Mouse (Mus musculus): ENCODE measurements around the gene Lrrc8a. TPM values are rescaled to one million over a fixed set of nuclear protein-coding genes. Genes with fewer than 3 reads are reported as not detected.

Gene Lrrc8a
- polyA plus RNA-seq, 1 experiment from 2014 or later, result 10.5 TPM

- Histone ChIP-seq H3K9me3 (replicated peaks) (no peaks in the 10 kb centered on the region), H3K4me1 (replicated peaks) (peaks cover 73% of the 10 kb centered on the region), H3K9ac (peak overlapping the region; percentile 90; the same call in 1 of the 2 replicates), H3K27me3 (no peaks in the 10 kb centered on the region), H3K4me3 (replicated peaks) (peak overlapping the region; percentile 91), H3K4me2 (peak overlapping the region; percentile 77), H3K36me3 (replicated peaks) (peaks cover 46% of the 10 kb centered on the region), H3K27ac (replicated peaks) (peak overlapping the region; percentile 92)
- 27% methylated on average over 4 of the region's 4 CpGs for WGBS (ENCODE audit: insufficient replicate concordance)
- ATAC-seq (ENCODE audit: insufficient read depth), result peak; percentile 35
Observed at GRCm38 (mm10) chr2:30239777-30240176, 2.3 kb downstream of the Lrrc8a start.

GRCm38 (mm10) chr2:30240267-30240666 lies 2.8 kb downstream of the Lrrc8a start, which contains the start of gene Gm28035:
Gene Gm28035, plus strand, starts transcription at chr2:30240567.
- Histone ChIP-seq H3K27me3 (no peaks in the 10 kb centered on the region), H3K4me3 (replicated peaks) (peak within 1 kb of the TSS; percentile 91), H3K9me3 (replicated peaks) (no peaks in the 10 kb centered on the region), H3K9ac (peak within 1 kb of the TSS; percentile 90), H3K36me3 (replicated peaks) (peaks cover 49% of the 10 kb centered on the region), H3K4me2 (peak within 1 kb of the TSS; percentile 77), H3K4me1 (replicated peaks) (peaks cover 78% of the 10 kb centered on the region), H3K27ac (replicated peaks) (peak within 1 kb of the TSS; percentile 92)
- no peak for ATAC-seq (ENCODE audit: insufficient read depth)
- WGBS (ENCODE audit: insufficient replicate concordance), result 64% methylated on average over 2 of the region's 2 CpGs

GRCm38 (mm10) chr2:30242509-30242908 lies 5.0 kb downstream of the Lrrc8a start:
- peaks cover 81% of the 10 kb centered on the region for H3K4me1 ChIP-seq (replicated peaks)

GRCm38 (mm10) chr2:30243391-30243790 lies 5.9 kb downstream of the Lrrc8a start:
- H3K4me1 ChIP-seq (replicated peaks), result peaks cover 83% of the 10 kb centered on the region

More at GRCm38 (mm10) chr2:30242509-30242908, 5.0 kb downstream of the Lrrc8a start:
- H3K27me3 ChIP-seq, result no peaks in the 10 kb centered on the region
- ATAC-seq (ENCODE audit: insufficient read depth), result no peak
- peak overlapping the region; percentile 67 for H3K27ac ChIP-seq (replicated peaks)
- no peak overlapping the region for H3K4me3 ChIP-seq (replicated peaks)
- H3K36me3 ChIP-seq (replicated peaks), result peaks cover 54% of the 10 kb centered on the region
- WGBS (ENCODE audit: insufficient replicate concordance), result 58% methylated on average over 4 of the region's 4 CpGs
- H3K9ac ChIP-seq, result no peak overlapping the region
- no peaks in the 10 kb centered on the region for H3K9me3 ChIP-seq (replicated peaks)
- H3K4me2 ChIP-seq, result no peak overlapping the region

GRCm38 (mm10) chr2:30244595-30245178 lies 7.2 kb downstream of the Lrrc8a start:
- Histone ChIP-seq H3K9me3 (replicated peaks) (no peaks in the 10 kb centered on the region), H3K27me3 (no peaks in the 10 kb centered on the region), H3K36me3 (replicated peaks) (peaks cover 75% of the 10 kb centered on the region), H3K4me3 (replicated peaks) (no peak overlapping the region), H3K4me1 (replicated peaks) (peaks cover 70% of the 10 kb centered on the region), H3K27ac (replicated peaks) (0 out of 2 replicates have a peak overlapping the region, but pooled peaks have one; percentile 9), H3K9ac (no peak overlapping the region), H3K4me2 (no peak overlapping the region)
- peak; percentile 28; the same call in 1 of the 2 replicates for ATAC-seq (ENCODE audit: insufficient read depth)
- WGBS (ENCODE audit: insufficient replicate concordance), result 67% methylated on average over 7 of the region's 7 CpGs

More at GRCm38 (mm10) chr2:30243391-30243790, 5.9 kb downstream of the Lrrc8a start:
- Histone ChIP-seq H3K36me3 (replicated peaks) (peaks cover 62% of the 10 kb centered on the region), H3K9ac (no peak overlapping the region), H3K27ac (replicated peaks) (no peak overlapping the region), H3K4me3 (replicated peaks) (no peak overlapping the region), H3K9me3 (replicated peaks) (no peaks in the 10 kb centered on the region), H3K4me2 (no peak overlapping the region), H3K27me3 (no peaks in the 10 kb centered on the region)
- 85% methylated on average over 4 of the region's 4 CpGs for WGBS (ENCODE audit: insufficient replicate concordance)
- ATAC-seq (ENCODE audit: insufficient read depth), result no peak

- no peak for ATAC-seq (ENCODE audit: insufficient read depth)
- WGBS (ENCODE audit: insufficient replicate concordance), result 81% methylated on average over 5 of the region's 5 CpGs
- no peak overlapping the region for H3K4me2 ChIP-seq
- H3K9ac ChIP-seq, result no peak overlapping the region
- no peak overlapping the region for H3K27ac ChIP-seq (replicated peaks)
- no peak overlapping the region for H3K4me3 ChIP-seq (replicated peaks)
- H3K4me1 ChIP-seq (replicated peaks), result peaks cover 70% of the 10 kb centered on the region
- no peaks in the 10 kb centered on the region for H3K9me3 ChIP-seq (replicated peaks)
- no peaks in the 10 kb centered on the region for H3K27me3 ChIP-seq
- peaks cover 64% of the 10 kb centered on the region for H3K36me3 ChIP-seq (replicated peaks)
Observed at GRCm38 (mm10) chr2:30247036-30247435, 9.5 kb downstream of the Lrrc8a start.

GRCm38 (mm10) chr2:30247681-30248080 lies 10.2 kb downstream of the Lrrc8a start:
- WGBS (ENCODE audit: insufficient replicate concordance), result 68% methylated on average over 4 of the region's 4 CpGs
- Histone ChIP-seq H3K4me3 (replicated peaks) (no peak overlapping the region), H3K9me3 (replicated peaks) (no peaks in the 10 kb centered on the region), H3K27ac (replicated peaks) (no peak overlapping the region), H3K4me2 (no peak overlapping the region), H3K9ac (no peak overlapping the region), H3K36me3 (replicated peaks) (peaks cover 61% of the 10 kb centered on the region), H3K27me3 (no peaks in the 10 kb centered on the region), H3K4me1 (replicated peaks) (peaks cover 69% of the 10 kb centered on the region)
- no peak for ATAC-seq (ENCODE audit: insufficient read depth)

GRCm38 (mm10) chr2:30249182-30249581 lies 11.7 kb downstream of the Lrrc8a start:
- no peaks in the 10 kb centered on the region for H3K9me3 ChIP-seq (replicated peaks)
- H3K4me3 ChIP-seq (replicated peaks), result no peak overlapping the region
- no peak overlapping the region for H3K4me2 ChIP-seq
- no peak overlapping the region for H3K9ac ChIP-seq
- H3K4me1 ChIP-seq (replicated peaks), result peaks cover 69% of the 10 kb centered on the region
- WGBS (ENCODE audit: insufficient replicate concordance), result 95% methylated on average over 3 of the region's 3 CpGs
- no peak overlapping the region for H3K27ac ChIP-seq (replicated peaks)
- no peaks in the 10 kb centered on the region for H3K27me3 ChIP-seq
- H3K36me3 ChIP-seq (replicated peaks), result peaks cover 53% of the 10 kb centered on the region
- no peak for ATAC-seq (ENCODE audit: insufficient read depth)

- Histone ChIP-seq H3K36me3 (replicated peaks) (peaks cover 51% of the 10 kb centered on the region), H3K4me1 (replicated peaks) (peaks cover 56% of the 10 kb centered on the region), H3K4me2 (no peak overlapping the region), H3K9ac (no peak overlapping the region), H3K27me3 (no peaks in the 10 kb centered on the region), H3K4me3 (replicated peaks) (no peak overlapping the region), H3K27ac (replicated peaks) (no peak overlapping the region), H3K9me3 (replicated peaks) (no peaks in the 10 kb centered on the region)
- ATAC-seq (ENCODE audit: insufficient read depth), result no peak
- 71% methylated on average over 10 of the region's 10 CpGs for WGBS (ENCODE audit: insufficient replicate concordance)
Observed at GRCm38 (mm10) chr2:30250166-30251128, 12.9 kb downstream of the Lrrc8a start.

GRCm38 (mm10) chr2:30251417-30252104 lies 14.0 kb downstream of the Lrrc8a start:
- H3K27me3 ChIP-seq, result no peaks in the 10 kb centered on the region
- H3K36me3 ChIP-seq (replicated peaks), result peaks cover 56% of the 10 kb centered on the region
- no peak overlapping the region for H3K9ac ChIP-seq
- peak overlapping the region; percentile 18; the same call in 1 of the 2 replicates for H3K4me2 ChIP-seq
- H3K4me1 ChIP-seq (replicated peaks), result peaks cover 46% of the 10 kb centered on the region
- WGBS (ENCODE audit: insufficient replicate concordance), result 38% methylated on average over 5 of the region's 5 CpGs
- H3K27ac ChIP-seq (replicated peaks), result peak overlapping the region; percentile 51
- no peaks in the 10 kb centered on the region for H3K9me3 ChIP-seq (replicated peaks)
- peak; percentile 67 for ATAC-seq (ENCODE audit: insufficient read depth)
- H3K4me3 ChIP-seq (replicated peaks), result no peak overlapping the region
